Mouse (Mus musculus) CD4-positive helper T cell, adult 2 months (primary cell): ENCODE data around the gene Gm11634.

Experiments
- DNase-seq: peaks from one replicate; pipeline ENCODE4 v3.0.0-alpha.2; 2012; ENCODE audit warnings: low read depth, missing footprints, low spot score

Gm11634 gene

DNA sequence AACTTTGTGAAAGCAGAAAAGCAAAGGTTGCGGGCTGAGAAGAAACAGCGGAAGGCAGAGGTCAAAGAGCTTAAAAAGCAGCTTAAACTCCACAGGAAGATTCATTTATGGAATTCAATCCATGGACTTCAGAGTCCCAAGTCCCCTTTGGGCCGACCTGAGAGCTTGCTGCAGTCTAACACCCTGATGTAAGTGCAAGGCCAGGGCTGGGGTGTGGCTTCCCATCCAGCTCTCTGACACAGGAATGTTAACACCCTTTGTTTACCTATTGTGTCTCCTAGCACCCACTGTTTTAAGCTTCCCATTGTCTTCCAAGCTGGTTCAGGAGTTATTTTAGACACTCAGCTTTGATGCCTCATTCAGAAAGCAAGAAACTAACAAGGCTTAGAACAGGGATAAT lies 30.6 kb downstream of the Gm11634 start:
- DNase-seq, result no peak

DNA sequence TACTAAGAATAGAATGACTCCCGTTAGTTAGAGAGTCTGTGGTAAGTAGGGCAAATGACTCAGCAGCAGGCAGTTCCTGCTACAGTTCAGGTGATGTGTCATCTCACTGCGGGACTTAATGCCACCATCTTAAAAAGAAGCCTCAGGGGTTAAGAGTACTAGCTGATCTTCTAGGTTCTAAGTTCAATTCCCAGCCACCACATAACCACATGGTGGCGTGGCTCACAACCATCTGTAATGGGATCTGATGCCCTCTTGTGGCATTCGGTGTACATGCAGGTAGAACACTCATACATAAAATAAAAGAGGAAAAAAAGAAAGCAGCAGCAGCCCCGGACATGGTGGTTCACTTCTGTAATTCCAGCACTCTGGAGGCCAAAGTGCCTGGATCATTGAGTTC lies 36.7 kb downstream of the Gm11634 start:
- peak; percentile 86 for DNase-seq

DNA sequence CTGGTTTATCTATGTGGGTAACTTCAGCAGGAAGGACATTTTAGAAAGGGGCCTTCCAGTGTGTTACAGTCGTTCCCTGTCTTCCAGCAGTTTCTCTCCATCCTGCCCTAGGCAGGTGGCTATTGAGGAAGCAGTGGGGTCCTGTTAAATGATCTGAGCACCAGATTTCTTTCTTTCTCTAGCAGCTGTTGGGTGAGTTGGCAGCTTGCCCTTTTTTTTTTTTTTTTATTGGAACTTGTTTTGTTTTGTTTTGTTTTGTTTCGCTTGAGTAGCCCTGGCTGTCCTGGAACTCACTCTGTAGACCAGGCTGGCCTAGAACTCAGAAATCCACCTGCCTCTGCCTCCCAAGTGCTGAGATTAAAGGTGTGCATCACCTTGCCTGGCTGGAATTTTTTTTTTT lies 42.1 kb downstream of the Gm11634 start:
- no peak for DNase-seq

DNA sequence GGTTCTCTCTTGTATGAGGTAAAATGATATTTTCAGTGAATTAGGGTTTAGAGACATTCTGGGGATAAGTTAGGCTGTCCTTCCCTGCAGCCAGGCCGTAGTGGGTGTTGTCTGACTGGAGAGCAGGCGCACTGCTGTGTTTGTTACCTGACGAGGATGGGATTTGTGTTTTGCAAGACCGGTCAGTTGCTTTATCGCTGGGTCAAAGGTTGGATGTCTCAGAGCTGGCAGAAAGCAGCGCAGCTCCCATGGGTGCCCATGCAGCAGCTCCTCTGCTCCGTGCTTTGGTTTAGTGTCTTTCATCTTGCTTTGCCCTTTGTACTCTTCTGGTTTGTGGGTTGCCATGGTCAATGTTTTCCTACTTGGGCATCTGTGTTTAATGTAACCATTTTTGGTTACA lies 42.5 kb downstream of the Gm11634 start:
- DNase-seq, result no peak

DNA sequence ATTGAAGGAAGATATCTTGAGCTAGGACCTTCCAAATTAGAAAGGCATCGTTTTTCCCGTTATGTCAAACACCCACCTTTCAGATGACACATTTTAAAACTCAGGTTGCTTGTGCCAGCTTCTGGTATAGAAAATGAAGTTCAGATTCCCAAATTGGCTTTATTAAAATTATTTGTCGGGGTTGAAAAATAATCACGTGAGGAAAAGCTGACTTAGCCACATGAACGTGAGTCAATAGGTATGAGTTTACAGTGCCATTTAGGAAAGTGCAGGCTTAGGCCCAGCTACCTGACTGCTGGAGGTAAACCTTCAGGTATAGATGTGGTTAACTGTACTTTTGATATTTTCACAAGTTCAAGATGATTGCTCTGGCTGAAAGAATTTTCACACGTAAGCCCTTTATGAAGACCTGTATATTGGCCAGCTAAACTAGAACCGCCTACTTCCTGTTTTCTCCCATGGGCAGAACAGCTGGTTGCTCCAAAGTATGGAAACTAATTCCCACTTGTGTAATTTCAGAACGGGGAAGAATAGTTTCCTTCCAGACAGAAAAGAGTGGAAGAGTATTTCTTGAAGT lies 45.6 kb downstream of the Gm11634 start:
- DNase-seq, result peak; percentile 42

DNA sequence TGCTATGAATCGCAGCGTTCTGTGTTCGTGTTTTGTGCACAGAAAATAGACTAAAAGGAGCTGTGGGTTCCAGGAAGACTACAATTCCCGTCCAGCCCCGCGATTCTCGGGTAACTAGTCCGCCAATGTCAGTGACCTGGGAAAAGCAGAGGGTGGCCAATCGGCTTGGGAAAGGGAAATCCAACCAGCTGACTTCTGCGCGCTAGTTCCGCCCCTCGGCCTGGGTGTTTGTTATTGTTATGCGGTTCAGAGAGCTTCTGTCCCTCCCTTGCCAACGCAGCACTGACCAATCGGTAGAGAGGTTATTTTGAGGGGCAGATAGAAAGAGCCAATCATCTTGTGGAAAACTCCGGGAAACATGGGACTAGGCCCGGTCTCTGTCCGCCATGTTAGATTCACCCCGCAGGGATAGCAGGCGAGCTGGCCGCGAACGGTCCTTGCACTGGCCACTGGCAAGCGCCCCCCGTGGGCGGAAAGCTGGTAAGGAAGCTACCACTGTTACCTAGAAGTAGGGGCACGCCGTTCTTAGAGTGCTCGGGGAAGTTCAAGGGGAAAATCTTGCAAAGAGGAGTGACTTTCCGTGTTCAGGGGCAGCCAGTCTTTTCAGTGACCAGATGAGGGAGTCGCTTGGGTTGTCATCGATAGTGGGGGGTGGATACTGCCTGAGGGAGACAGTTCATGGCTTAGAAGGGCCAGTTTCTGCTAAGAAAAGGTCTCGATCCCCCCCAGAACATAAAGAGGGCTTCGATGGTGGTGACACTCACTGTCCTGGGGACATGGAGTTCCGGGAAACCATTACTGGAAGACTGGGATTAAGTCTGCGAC lies 46.4 kb downstream of the Gm11634 start:
- peak; percentile 99 for DNase-seq

DNA sequence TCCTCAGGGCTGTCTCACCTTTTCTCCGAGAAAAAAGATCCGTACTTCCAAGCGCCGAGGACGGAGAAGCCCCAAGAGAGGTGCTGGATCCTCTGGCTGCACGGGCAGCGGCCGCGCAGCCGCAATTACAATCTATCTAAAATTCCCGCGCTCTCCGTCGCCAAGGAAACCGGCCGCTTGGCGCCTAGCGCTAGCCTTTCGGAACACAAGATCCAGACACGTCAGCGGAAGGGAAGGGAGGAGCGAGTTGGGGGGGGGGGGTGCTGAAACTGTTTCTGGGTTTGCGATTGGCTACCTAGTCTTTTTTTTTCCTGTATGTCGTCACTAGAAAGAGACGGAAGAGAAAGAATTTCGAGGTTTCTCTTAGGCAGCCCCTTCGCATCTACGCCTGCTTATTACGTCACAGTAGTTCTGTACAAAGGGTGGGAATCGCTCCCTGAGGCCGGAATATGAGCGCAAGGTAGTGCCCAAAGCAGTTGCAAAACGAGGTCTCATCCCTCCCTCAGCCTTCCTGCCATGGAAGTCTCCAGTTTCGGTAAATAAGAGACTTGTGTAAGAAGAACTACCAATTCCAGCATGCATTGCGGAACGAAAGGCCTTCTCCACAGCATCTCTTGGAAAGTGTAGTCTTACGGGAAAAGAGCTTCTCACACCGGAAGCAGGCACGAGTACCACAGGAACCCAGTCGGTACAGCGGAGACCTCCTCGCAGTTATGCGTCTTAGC lies 47.1 kb downstream of the Gm11634 start, which contains the start of the genes Brca1 and Nbr1:
Gene Brca1 (minus strand): TSS at position 205 of the 725 bp plus-strand sequence.
Gene Nbr1 (plus strand): TSS at position 399 of the 725 bp plus-strand sequence.
- DNase-seq, result peak; percentile 99

DNA sequence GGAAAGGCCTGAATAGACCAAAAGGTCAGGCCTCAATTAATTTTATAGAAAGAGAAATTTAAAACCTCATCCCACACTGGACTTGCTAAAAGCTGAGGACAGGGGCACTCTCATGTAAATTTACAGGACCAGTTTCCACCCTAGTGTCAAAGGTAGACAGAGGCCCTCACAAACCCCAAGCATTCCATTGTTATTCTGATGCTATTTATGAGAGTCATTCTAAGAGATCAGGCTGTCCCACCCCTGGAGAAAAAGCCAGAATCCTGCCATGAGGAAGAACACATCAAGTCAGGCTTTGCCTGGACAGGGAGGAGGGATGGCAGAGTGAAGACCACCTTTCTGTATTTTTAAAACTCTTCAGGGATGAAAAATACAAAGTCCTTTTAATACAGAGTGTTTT lies 50.5 kb downstream of the Gm11634 start:
- DNase-seq, result no peak

DNA sequence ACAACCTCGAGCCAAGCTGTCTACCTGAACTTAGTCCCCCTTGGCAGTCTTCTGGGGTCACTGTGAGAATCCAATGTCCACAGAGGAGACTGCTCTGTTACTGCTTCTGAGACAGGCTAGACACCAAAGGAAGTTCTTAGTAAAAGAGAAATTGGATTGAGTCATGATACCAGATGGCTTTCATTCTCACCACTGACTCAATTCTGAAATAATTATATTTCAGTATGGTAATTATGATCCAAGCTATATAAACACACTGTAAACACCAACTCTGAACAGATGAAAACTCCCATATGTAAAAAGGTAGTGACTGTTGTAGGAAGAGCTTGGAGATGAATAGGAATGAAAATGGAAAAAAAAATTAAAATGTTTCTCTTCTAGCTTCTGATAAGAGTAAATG lies 54.9 kb downstream of the Gm11634 start:
- DNase-seq, result no peak
